Mouse (Mus musculus) T-helper 17 cell (primary cell): ENCODE data around the gene Hamp.

Experiments
- in situ Hi-C, 2 experiments: fragments of 300-600 bp; cut with MboI, MseI; formaldehyde crosslinking; loops; 1 replicate in 1 of 2; 2 replicates in 1 of 2; pipeline ENCODE4 v1.15.1; 2025; ENCODE audit warnings: high pct_unique_total_duplicates in 2 of 2

The Hamp gene

DNA sequence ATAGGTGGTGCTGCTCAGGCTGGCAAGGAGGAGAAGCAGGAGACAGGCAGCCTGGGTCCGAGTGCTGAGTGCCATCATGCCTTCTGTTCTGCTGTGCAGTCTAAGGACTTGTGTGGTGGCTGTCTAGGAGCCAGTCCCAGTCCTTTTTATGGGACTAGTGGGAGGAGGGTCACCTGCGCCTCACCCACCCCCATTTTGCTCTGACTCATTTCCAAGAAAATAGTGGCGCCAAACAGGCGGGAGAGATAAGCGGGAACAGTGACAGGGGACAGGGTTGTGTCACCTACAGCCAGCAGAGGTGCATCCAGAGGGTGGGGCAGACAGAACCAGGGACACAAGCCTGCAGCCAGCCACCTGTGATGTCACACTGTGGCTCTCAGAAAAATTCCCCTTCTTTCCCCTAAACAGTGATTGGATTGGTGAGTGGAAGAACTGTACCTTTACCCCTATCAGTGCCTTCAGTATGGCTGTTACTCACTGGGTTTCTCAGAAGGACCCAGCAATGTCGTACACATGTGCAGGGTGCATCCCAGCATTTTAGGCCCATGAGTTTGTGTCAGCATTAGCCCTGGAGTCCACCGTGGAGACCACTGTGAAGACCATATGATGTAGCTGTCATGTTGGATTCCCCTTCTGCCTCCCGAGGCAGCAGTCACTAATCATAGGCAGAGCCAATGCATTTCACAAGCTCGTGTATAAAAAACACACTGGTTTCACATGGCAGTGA lies at the start of gene Hamp:
TSS of gene Hamp (minus strand) at position 124 of the 727 bp plus-strand sequence.
- in situ Hi-C loops, result no loop called here

DNA sequence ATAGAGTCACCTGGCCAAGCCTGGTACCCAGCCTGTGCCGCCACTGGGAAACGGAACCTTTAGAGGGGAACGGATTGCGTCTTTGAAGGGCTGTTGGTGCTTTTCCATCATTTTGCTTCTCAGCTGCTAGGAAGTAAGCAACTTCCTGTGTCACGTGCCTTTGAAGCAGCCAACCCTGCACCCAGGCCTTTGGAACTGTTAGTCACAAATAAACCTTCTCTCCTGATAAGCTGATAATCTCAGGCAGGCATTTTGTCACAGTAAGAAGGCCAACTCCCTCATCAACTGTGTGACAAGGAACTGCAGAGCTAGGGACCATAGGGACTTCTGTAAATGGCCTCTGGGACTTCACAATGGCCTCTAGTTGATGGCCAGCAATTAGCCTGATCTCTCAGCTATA lies 48.3 kb upstream of the Hamp start:
- in situ Hi-C loops, result no loop called here

DNA sequence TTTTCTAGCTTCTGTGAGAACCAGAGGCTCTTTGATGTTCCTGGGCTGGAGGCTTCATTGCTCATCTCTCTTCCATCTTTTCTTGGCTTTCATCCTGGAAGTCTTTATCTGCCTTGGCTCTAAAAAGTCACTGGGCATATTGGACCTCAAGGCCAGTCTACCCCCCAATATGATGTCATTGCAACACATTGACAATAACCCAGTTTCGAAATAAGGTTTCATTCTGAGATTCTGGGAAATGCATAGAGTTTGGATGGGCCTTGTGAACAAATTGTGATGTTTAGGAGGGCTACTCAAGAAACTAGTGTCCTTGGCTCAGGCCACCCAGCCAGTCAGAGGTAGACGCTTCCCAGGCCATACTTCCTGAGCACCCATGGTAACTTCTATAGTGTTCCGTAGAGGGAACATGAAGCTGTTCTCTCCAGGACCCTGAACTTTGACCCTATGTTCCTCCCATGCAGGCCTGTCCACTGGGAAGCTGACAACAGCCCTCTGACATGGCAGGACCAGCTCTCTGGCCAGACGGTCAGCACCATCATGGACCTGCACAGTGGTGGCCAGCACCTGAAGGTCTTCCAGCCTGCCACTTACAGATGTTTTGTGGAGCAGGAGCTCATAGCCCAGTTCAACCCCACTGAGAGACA lies 44.8 kb upstream of the Hamp start:
- in situ Hi-C loops, result no loop called here

DNA sequence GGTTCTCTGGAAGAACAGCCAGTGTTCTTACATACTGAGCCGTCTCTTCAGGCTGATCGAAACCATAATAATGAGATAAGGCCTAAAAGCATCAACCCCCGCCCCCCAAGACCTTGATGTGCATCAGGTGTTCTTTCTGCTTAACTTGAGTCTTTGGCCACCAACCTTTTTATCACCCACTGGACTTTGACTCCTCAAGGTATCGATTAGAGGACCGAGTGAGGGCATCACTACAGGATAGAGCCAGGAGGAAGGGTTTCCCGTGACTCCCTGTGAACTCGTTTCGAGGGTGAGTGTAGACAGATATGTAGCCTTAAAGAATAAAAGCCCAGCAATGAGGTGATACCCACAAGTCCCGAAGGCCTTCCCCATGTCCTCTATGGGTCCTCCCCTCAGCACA lies 41.5 kb upstream of the Hamp start:
- in situ Hi-C loops, result no loop called here

DNA sequence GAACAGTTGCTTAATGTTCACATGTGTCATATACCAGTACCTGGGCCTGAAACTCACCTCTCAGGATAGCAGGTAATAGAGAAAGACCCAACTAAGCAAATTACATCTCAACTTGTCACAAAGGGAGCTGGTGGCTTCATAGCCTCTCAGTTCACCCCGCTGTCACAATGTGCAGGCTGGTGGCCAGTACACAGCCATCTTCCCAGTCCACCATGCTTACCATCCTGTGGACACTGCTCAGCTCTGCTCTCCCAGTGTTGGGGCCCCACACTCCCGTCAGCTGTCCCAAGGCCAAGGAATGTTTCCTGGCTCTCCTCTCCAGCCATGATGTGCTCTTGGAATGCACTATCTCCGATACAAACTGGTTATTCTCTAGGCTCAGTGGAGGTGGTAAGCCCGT lies 37.9 kb upstream of the Hamp start:
- in situ Hi-C loops, result no loop called here

DNA sequence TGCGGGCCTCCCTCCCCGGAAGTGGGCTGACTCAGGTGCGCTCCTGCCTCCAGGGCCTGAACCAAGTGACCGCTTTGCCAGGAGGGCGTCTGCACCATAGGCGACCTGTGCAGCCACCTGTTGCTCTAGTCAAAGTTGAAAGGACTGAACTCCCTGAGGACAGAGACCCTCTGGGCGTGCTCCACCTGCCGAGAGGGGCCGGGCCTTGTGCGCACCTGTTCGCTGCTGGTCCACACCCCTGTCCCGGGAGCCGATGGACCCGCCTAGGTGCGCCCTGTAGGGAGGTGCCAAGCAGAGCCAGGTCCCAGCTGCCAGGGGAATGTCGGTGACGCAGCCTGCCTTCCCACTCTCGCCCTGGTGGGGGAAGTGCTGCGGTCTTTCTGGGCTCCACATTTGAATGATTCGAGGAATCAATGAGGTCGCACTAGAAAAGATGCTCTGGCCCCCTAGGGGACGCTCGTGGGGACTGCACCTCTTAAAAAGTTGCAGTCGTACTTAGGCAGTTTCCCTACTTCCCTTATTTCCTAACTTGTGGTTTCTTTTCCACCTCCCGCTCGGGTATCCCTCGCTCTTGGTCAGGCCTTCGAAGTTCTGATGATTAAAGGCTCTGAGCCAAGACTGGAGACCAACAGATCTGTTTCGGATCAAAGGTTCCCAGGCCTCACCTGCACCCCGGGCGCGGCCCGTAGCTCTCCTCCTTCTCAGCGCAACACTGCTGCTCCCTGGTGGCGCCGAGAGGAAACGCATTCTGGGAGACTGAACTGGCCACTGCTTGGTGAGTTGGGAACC lies 29.9 kb upstream of the Hamp start, which contains the start of gene Fam187b:
TSS of gene Fam187b (plus strand) at position 290 of the 789 bp plus-strand sequence.
- in situ Hi-C loops, result loop anchor here in 1 of 2 experiments (10.0 kb wide), 1 partner anchor 189 kb away; the partner anchor contains the start of gene Krtdap

DNA sequence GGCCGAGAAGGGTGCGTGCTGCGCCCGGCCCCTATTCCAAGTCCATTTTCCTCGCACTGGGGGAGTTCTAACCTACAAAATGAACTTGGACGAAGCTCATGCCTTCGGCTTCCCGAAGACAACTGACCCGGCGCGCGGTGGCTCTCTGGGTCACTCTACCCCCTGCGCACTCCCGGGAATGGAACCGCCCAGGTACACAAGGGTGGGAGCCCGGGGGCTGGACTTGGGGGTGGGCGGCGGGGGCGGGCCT lies 29.3 kb upstream of the Hamp start, which contains the start of gene Lsr:
TSS of gene Lsr (minus strand) at position 214 of the 250 bp plus-strand sequence.
- in situ Hi-C loops, result loop anchor here in 1 of 2 experiments (10.0 kb wide), 1 partner anchor 188 kb away; the partner anchor contains the start of gene Krtdap

DNA sequence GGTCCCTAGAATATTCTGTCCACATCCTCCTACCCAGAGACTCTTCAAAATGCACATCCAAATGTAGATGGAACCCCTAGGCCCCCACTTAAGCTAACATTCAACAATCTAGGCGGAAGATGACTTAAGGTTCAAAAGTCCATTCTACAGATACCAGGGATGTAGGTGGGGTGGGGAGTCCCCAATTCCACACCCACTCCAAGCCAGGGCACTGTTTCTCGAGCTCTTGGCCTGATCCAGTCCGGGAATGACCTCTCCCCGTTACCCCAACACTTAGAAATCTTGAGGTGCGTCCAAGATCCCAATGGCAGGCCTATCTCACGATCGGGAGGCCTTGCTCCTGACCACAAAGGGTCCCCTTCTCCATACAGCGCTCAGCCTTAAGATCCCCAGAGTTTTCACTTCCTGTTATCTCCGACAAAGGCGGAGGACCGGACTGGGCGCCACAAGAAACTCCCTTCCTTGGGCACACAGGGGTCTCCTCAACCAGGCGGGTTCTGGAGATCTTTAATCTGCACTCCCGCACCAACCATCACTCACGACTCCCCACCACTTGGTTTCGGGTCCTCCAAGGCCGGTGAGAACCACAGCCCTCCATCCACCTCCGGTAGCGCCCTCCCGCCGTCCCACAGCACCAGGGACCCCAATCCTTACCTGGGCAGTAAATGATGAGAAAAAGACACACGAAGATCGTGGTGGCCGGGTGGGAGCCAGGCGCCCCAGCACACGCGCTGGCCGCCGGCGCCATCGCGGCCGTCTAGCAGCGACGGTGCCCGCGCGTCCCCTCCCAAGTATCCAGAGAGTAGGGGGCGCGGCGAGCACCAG lies 28.8 kb upstream of the Hamp start:
- in situ Hi-C loops, result loop anchor here in 1 of 2 experiments (10.0 kb wide), 1 partner anchor 188 kb away; the partner anchor contains the start of gene Krtdap

DNA sequence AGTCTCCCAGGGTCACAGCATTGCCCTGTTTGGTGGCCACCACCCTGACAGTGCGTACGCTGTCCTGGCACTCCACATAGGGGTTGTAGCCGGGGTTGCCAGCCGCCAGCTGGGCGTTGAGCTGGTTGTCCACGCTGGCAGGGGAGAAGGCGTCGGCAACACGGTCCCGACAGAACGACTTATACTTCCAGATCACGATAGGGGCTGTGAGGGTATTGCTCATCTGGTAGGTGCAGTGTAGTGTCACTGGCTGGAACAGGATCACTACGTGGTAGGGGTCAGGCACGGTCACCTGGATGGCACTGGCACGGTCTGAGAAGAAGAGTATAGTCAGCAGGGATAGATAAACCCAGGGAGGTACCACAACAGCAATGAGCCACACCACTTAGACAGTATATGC lies 28.1 kb upstream of the Hamp start:
- in situ Hi-C loops, result loop anchor here in 1 of 2 experiments (10.0 kb wide), 1 partner anchor 187 kb away; the partner anchor contains the start of gene Krtdap

DNA sequence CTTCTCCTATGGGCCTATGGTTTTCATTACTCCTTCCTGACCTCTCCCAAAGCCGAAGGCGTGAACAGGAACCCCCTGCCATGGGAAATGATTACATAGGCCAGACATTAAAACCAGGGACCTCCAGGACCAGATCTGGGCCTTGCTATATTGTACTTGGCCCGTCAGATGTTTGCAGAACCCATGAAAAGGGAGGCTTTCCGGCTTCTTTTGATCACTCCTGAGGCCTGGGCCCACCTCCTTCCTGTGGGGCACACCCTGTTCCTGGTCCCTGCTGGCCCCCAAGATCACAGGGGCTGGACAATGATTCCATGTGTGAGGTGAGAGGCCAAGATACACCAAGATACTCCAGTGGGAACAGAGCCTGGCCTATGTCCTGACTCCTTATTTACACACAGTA lies 25.3 kb upstream of the Hamp start:
- in situ Hi-C loops, result loop anchor here in 1 of 2 experiments (5.0 kb wide), 1 partner anchor 67 kb away; no protein-coding TSS in a partner anchor

DNA sequence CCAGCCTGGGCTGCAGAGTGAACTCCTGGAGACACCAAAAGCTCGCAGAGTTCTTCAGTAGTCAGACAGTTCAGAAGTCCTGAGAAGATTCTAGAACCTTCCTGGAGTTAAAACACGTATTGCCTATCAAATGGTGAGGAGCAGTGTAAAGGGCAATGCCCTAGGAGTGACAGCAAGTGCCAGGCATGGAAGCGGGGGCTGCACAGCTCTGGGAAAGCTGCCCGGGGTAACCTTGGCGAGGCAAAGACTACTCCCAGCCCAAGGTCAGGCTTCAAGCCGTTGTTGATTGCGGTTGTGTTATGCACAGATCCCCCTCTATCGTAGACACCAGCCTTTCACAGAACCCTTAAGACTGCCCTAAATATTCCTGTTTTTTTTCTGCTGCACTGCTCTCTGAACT lies 24.8 kb upstream of the Hamp start:
- in situ Hi-C loops, result loop anchor here in 1 of 2 experiments (5.0 kb wide), 1 partner anchor 66 kb away; no protein-coding TSS in a partner anchor

DNA sequence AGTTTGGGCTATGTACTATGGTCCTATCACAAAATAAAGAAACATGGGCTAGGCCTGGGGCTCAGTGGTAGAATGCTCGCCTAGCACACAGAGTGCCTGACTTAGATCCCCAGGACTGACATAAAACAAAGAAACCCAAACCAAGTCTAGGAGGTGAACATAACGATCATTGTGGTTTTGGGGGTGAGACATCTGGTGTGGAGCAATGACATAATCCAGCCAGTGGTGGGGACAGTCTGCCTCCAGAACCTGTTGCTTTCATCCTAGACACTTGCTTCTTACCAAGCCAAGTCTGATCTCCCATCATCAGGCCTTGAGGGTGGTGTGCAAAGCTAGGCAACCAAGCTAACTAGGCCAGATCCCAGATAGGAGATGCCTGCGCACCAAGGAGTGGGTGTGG lies 22.8 kb upstream of the Hamp start:
- in situ Hi-C loops, result loop anchor here in 1 of 2 experiments (5.0 kb wide), 1 partner anchor 64 kb away; no protein-coding TSS in a partner anchor

DNA sequence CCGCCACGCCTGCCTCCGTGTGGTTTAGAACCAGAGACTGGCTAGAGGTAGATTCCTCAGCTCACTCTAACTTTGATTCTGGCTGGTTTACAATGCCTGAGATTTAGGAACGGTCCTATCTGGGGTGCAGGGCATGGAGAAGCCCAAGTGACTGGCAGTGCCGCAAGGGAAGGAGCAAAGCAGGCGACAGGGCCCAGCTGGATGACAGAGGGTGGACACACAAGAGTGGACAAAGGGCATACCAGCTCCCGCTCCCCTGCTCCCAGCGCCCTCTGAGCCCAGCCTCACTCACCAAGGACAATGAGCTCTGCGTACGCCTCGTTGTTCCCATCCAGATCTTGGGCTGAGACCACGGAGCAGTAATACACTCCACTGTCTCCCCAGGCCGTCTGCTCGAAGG lies 21.8 kb upstream of the Hamp start:
- in situ Hi-C loops, result loop anchor here in 1 of 2 experiments (5.0 kb wide), 1 partner anchor 63 kb away; no protein-coding TSS in a partner anchor

DNA sequence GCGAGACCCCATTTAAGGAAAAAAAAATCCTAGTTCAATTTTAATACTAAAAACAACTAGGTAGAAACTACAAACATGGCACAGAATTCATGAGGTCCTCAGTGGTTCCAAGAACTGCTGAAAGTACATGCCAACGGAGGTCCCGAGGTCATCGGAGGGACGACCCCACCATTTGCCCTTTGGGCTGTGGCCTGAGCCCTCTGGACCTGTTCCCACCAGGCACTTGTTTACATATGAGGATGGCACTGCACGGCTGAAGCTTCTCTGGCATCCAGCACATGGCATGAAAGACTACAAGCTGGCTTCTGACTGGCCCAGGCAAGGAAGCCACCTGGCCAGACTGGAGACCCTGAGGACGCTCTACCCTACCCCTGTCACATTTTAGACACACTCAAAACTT lies 20.5 kb upstream of the Hamp start:
- in situ Hi-C loops, result no loop called here

DNA sequence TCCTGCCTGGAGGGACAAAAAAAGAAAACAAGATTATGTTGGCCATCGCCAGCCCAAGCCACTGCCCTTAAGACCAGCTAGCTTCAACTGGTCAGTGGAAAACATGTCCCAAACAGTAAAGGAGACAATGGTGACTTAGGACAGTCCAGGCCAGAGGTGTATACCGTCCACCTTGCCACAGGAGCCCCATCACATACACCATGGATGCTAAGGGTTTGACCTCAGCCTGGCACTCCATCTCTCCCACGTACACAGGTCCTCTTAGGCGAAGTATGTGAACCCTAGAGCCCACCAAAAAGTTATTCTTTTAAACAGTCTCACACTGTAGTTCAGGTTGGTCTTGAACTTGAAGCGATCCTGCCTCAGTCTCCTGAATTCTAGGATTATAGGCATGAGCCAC lies 19.0 kb upstream of the Hamp start:
- in situ Hi-C loops, result no loop called here

DNA sequence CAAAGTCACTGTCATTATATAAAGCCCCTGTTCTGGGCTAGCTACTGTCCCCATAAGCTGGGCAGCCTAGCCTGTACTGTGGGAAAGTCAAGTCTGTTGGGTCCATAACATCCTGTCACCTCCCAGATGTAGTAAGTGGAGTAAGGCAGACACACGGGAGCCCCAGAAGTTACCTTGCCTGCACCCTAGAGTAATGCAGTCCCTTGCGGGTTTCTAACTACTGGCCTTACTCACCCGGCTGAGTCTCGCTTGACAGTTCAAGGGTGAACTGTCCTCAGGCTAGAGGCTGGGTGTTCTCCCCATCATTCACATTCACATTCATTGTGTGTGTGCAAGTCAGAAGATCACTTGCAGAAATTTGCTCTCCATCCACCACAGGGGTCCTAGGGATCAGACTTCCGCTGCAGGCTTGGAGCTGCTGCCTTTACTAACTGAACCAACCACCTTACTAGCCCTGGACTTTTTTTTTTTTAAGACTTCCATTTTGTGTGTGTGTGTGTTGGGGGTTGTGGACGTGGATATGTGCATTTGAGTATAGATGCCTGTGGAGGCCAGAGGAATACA lies 16.0 kb upstream of the Hamp start:
- in situ Hi-C loops, result no loop called here

DNA sequence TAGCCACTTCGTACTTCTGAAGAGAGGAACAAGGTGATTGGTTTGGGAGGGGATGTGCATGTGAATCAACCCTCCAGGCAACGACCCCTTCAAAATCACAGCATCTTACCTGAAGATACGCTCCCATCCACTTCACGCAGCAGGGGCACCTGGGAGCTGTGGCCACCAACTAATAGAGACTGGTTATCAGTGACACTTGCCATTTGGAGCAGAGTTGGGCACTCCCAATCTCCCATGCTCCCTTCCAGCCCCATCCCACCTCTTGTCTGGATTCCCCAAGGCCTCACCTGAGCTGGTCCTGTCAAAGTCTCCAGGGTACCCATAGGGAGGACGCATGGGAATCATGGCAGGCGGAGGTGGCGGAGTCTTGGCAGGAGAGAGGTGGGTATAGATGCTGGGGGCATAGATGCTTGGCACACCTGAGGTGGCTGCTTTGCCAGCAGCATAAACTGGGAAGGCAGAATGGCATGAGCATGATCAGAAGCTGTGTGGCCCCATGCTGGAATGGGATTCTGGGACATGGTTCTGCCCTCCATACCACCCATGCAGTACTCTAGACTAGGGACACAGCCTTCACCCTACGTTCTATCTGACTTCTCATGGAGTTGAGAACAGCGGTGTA lies 15.1 kb upstream of the Hamp start:
- in situ Hi-C loops, result no loop called here

DNA sequence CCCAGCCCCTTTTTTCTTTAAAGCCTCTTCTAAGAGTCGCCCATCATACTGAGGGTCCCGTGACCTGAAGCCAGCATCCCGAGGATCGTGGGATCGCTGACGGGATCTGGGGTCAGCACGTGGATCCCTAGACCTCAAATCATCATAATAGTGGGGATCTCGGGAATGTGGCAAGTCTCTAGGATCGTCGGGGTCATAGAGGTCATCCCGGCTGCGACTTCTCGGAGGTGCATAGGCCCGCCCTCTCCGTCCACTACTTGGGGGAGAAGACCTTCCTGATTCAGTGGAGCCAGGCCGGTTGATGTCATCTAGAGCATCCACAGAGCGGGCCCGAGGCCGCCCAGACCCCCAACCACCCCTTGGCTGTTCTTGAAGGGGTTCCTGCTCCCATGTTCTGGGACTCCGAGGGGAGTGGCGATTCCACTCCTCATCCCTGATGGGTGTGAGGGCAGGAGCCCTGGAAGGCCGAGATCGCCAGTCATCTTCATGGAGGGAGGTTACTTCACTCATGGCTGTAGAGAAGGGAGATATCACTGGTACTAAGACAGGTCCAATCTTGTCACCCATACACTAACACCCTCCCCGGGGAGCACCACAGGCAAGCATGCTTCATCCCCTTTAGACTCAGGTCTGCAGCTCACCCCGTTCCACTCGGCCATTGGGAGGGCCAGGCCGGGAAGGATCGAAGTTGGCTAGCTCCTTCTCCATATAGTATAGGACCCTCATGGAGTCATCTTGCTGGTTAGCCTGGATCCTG lies 14.5 kb upstream of the Hamp start:
- in situ Hi-C loops, result no loop called here

DNA sequence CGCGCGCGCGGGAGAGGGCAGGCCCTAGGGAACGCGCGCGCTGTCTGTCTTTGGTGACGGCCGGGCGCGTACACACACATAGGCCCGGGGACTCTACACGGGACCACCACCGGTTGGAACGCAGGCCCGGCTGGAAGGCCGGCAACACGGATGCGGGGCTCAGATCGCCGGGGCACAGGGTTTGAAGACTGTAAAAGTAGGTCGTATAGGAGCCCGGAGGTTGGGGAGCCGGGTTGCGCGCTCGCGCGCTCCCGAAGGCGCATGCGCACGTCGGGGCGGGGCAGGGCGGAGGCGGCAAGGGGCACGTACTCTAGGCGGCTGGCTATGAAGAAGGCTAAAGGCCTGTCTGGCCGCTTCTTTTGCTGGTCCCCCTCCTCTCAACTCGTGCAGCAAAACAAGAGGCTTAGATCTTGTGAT lies 13.5 kb upstream of the Hamp start:
- in situ Hi-C loops, result no loop called here
